Mouse (Mus musculus) heart, adult 2 months (tissue): ENCODE data around the gene Serpina5.

Experiments
- CTCF ChIP-seq: fragments of 200-600 bp; IDR thresholded peaks from 2 replicates; pipeline ENCODE4 v1.8.1; 2022; ENCODE audit warnings: antibody characterized with exemption, mild to moderate bottlenecking, moderate library complexity
- EP300 ChIP-seq: fragments of 200-500 bp; IDR thresholded peaks from 2 replicates; pipeline ENCODE4 v1.6.1; 2011; ENCODE audit warnings: low read depth, low read length, control low read depth; ENCODE audit not compliant: insufficient read depth
- POLR2A ChIP-seq: fragments of 200-500 bp; IDR thresholded peaks from 2 replicates; pipeline ENCODE4 v1.6.1; 2011; ENCODE audit warnings: mild to moderate bottlenecking, low read depth, low read length, control low read depth; ENCODE audit not compliant: insufficient read depth

- TF ChIP-seq EP300: no peak
- no peak for TF ChIP-seq CTCF
- no peak for TF ChIP-seq POLR2A
These were observed 44.7 kb downstream of the Serpina5 start for GRCm38 (mm10) chr12:104145571-104145970.
